Mouse (Mus musculus) cerebellum, adult 11 months (tissue): Measurements from ENCODE around the gene Tmem151a.

Source experiments
- DNase-seq: peaks from one replicate; pipeline ENCODE4 v3.0.0; 2022

Gene Tmem151a

GRCm38 (mm10) chr19:5085145-5085863, at the start of gene Tmem151a:
TSS of gene Tmem151a (minus strand) at chr19:5085531.
- DNase-seq: peak; percentile 72

- DNase-seq: no peak
Observed at GRCm38 (mm10) chr19:5131237-5131636, 45.9 kb upstream of the Tmem151a start.

- no peak for DNase-seq
Observed at GRCm38 (mm10) chr19:5129770-5130169, 44.4 kb upstream of the Tmem151a start.

GRCm38 (mm10) chr19:5124055-5124614, 38.8 kb upstream of the Tmem151a start:
- no peak for DNase-seq

GRCm38 (mm10) chr19:5123241-5123640, 37.9 kb upstream of the Tmem151a start:
- no peak for DNase-seq

GRCm38 (mm10) chr19:5122492-5122891, 37.2 kb upstream of the Tmem151a start:
- no peak for DNase-seq

GRCm38 (mm10) chr19:5118384-5118698, 33.0 kb upstream of the Tmem151a start, which contains the start of gene Klc2:
TSS of gene Klc2 (minus strand) at chr19:5118560.
- no peak for DNase-seq

GRCm38 (mm10) chr19:5117494-5118383, 32.4 kb upstream of the Tmem151a start:
- peak; percentile 89 for DNase-seq

GRCm38 (mm10) chr19:5113783-5114182, 28.5 kb upstream of the Tmem151a start:
- no peak for DNase-seq

GRCm38 (mm10) chr19:5109659-5110453, 24.5 kb upstream of the Tmem151a start:
- DNase-seq: no peak

GRCm38 (mm10) chr19:5108702-5109101, 23.4 kb upstream of the Tmem151a start:
- no peak for DNase-seq

- no peak for DNase-seq
Observed at GRCm38 (mm10) chr19:5108271-5108575, 22.9 kb upstream of the Tmem151a start.

GRCm38 (mm10) chr19:5107556-5108270, 22.4 kb upstream of the Tmem151a start:
- no peak for DNase-seq

- DNase-seq: peak; percentile 99
Observed at GRCm38 (mm10) chr19:5106731-5107191, 21.4 kb upstream of the Tmem151a start, which contains the start of gene Rab1b. TSS of gene Rab1b (minus strand) at chr19:5107072.

GRCm38 (mm10) chr19:5106074-5106473, 20.7 kb upstream of the Tmem151a start:
- no peak for DNase-seq

GRCm38 (mm10) chr19:5098363-5099143, 13.2 kb upstream of the Tmem151a start, which contains the start of gene Cnih2:
TSS of gene Cnih2 (minus strand) at chr19:5098521.
- DNase-seq: peak; percentile 74

GRCm38 (mm10) chr19:5097521-5098362, 12.4 kb upstream of the Tmem151a start:
- DNase-seq: no peak

- no peak for DNase-seq
Observed at GRCm38 (mm10) chr19:5095887-5096474, 10.7 kb upstream of the Tmem151a start.

- DNase-seq: no peak
Observed at GRCm38 (mm10) chr19:5094746-5095417, 9.6 kb upstream of the Tmem151a start.
